Mouse (Mus musculus): Measurements from ENCODE around the gene Sncg. TPM values are rescaled to one million over a fixed set of nuclear protein-coding genes. Genes with fewer than 3 reads are reported as not detected.

Gene Sncg
- total RNA-seq, 1 experiment from 2014 or later = not detected

GRCm38 (mm10) chr14:34348301-34348700 lies 26.3 kb downstream of the Sncg start:
- ATAC-seq (ENCODE audit: extremely low read depth, insufficient number of reproducible peaks, low FRiP score, poor library complexity, severe bottlenecking) = no peak

GRCm38 (mm10) chr14:34347084-34347483 lies 27.5 kb downstream of the Sncg start:
- ATAC-seq (ENCODE audit: extremely low read depth, insufficient number of reproducible peaks, low FRiP score, poor library complexity, severe bottlenecking) = no peak

- no peak for ATAC-seq (ENCODE audit: extremely low read depth, insufficient number of reproducible peaks, low FRiP score, poor library complexity, severe bottlenecking)
These were observed 28.6 kb downstream of the Sncg start for GRCm38 (mm10) chr14:34345771-34346566.

GRCm38 (mm10) chr14:34344361-34344760 lies 30.2 kb downstream of the Sncg start:
- ATAC-seq (ENCODE audit: extremely low read depth, insufficient number of reproducible peaks, low FRiP score, poor library complexity, severe bottlenecking) = no peak

GRCm38 (mm10) chr14:34343078-34343477 lies 31.5 kb downstream of the Sncg start:
- ATAC-seq (ENCODE audit: extremely low read depth, insufficient number of reproducible peaks, low FRiP score, poor library complexity, severe bottlenecking) = no peak

- no peak for ATAC-seq (ENCODE audit: extremely low read depth, insufficient number of reproducible peaks, low FRiP score, poor library complexity, severe bottlenecking)
These were observed 32.6 kb downstream of the Sncg start for GRCm38 (mm10) chr14:34341993-34342392.

GRCm38 (mm10) chr14:34339446-34339845 lies 35.1 kb downstream of the Sncg start:
- no peak for ATAC-seq (ENCODE audit: extremely low read depth, insufficient number of reproducible peaks, low FRiP score, poor library complexity, severe bottlenecking)

GRCm38 (mm10) chr14:34332476-34332875 lies 42.1 kb downstream of the Sncg start:
- ATAC-seq (ENCODE audit: extremely low read depth, insufficient number of reproducible peaks, low FRiP score, poor library complexity, severe bottlenecking) = no peak

- ATAC-seq (ENCODE audit: extremely low read depth, insufficient number of reproducible peaks, low FRiP score, poor library complexity, severe bottlenecking) = no peak
These were observed 42.7 kb downstream of the Sncg start for GRCm38 (mm10) chr14:34331886-34332285.

- no peak for ATAC-seq (ENCODE audit: extremely low read depth, insufficient number of reproducible peaks, low FRiP score, poor library complexity, severe bottlenecking)
These were observed 43.9 kb downstream of the Sncg start for GRCm38 (mm10) chr14:34330657-34331158.

- ATAC-seq (ENCODE audit: extremely low read depth, insufficient number of reproducible peaks, low FRiP score, poor library complexity, severe bottlenecking) = no peak
These were observed 47.0 kb downstream of the Sncg start for GRCm38 (mm10) chr14:34327618-34328017.

- ATAC-seq (ENCODE audit: extremely low read depth, insufficient number of reproducible peaks, low FRiP score, poor library complexity, severe bottlenecking) = no peak
These were observed 48.0 kb downstream of the Sncg start for GRCm38 (mm10) chr14:34326606-34327005.

GRCm38 (mm10) chr14:34323576-34324085 lies 51.0 kb downstream of the Sncg start:
- ATAC-seq (ENCODE audit: extremely low read depth, insufficient number of reproducible peaks, low FRiP score, poor library complexity, severe bottlenecking) = no peak

Other genes with a start within 250 kb of the Sncg start
- not detected in 2 replicates for gene Npy4r, start 222.3 kb downstream of the Sncg start, total RNA-seq (2017)
- gene Gprin2, start 173.1 kb downstream of the Sncg start, total RNA-seq (2017) = not detected in 2 replicates
- not detected in 2 replicates for gene Syt15, start 155.2 kb downstream of the Sncg start, total RNA-seq (2017)
- gene Shld2, start 64.3 kb downstream of the Sncg start, total RNA-seq (2017) = 29.7 TPM in 2 replicates
- gene Glud1, start 64.1 kb downstream of the Sncg start, total RNA-seq (2017) = 225 and 241 TPM in 2 replicates
- not detected in 2 replicates for gene Fam25c, start 19.4 kb downstream of the Sncg start, total RNA-seq (2017)
- not detected in 2 replicates for gene Mmrn2, start 676 bp upstream of the Sncg start, total RNA-seq (2017)
- 5.5 and 5.9 TPM in 2 replicates for gene Bmpr1a, start 128.6 kb upstream of the Sncg start, total RNA-seq (2017)
- not detected in 2 replicates for gene 9230112D13Rik, start 148.0 kb upstream of the Sncg start, total RNA-seq (2017)
- 0.12 TPM in 1 of 2 replicates, not detected in the other for gene Ldb3, start 213.9 kb upstream of the Sncg start, total RNA-seq (2017)
- gene Opn4, start 225.4 kb upstream of the Sncg start, total RNA-seq (2017) = not detected in 2 replicates

Measured in neutrophil, adult 5-6 weeks (primary cell).